Mouse (Mus musculus) CD4-positive, CD25-positive, alpha-beta regulatory T cell, adult 2 months (primary cell): ENCODE measurements around the gene Ptafr.
A peak's percentile ranks its signal among the peaks of the same experiment; 100 is the strongest.
"Not testable (repeated sequence)": the region's sequence is repeated elsewhere in the genome, so short reads cannot be mapped to it uniquely, and the experiment has no call there.

Experiments
- DNase-seq: peaks from one replicate; pipeline ENCODE4 v3.0.0-alpha.2; 2012; ENCODE audit warnings: low read depth, low spot score

The Ptafr gene

DNA sequence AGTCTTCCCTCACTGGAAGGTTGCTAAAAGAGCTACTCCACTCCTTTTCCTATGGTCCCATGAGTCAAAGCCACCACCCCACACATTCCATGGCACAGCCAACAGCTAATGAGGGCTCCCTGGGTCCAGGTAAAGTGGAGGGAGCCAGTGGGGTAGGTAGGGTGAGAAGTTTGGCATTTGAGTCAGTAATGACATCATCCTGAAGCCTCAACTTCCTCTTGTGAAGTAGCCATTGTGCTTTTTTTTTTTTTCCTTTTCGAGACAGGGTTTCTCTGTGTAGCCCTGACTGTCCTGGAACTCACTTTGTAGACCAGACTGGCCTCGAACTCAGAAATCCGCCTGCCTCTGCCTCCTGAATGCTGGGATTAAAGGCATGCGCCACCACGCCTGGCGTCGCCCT is 8.3 kb upstream of the Ptafr start:
- DNase-seq = not testable (repeated sequence)

DNA sequence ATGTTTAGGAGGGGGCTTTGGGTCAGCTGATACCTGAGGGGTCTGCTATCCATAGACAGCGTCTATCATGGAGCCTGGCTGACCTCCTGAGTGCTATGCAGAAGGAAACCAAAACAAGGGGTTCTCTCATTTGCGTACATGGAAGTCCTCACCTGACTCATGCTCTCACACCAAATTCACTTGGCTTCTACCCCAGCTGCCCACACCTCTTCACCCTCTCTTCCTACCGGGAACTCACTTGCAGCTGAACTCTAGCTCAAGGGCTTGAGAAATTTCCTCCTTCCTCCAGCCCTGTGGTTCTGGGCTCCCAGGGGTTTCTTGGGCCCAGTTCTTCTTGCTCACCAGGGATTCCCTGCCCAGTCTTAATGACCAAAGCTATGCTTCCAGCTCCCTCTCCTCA is 606 bp upstream of the Ptafr start:
- no peak for DNase-seq

DNA sequence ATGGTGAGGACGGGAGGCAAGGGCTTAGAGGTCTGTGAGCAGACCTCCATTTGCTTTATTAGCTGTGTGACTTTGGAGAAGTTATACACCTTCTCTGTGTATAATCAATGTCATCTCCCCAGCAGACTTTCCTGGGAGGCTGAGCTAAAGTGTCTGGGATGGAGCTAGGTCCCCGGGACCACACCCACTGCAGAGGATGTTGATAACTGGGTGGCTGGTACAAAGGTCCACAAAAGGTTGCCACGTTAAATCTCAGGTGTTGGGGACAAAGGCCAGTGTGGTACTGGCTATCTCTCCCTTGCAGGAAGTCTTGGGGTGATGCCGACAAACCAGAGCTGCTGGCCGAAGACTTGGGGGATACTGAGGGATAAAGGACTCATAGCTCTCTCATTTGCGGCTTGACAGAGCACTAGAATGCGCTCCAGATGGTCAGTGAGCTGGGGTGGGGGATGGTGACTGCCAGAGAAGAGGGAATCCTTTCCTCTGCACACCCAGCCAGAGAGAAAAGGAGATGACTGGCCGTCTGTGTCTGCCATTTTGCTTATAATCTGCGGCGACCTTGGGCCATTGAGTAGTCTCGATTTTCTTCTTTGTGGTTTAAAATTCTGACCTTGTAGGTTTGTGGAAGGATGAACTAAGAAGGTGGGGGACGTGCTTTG is 1.4 kb downstream of the Ptafr start:
- no peak for DNase-seq

DNA sequence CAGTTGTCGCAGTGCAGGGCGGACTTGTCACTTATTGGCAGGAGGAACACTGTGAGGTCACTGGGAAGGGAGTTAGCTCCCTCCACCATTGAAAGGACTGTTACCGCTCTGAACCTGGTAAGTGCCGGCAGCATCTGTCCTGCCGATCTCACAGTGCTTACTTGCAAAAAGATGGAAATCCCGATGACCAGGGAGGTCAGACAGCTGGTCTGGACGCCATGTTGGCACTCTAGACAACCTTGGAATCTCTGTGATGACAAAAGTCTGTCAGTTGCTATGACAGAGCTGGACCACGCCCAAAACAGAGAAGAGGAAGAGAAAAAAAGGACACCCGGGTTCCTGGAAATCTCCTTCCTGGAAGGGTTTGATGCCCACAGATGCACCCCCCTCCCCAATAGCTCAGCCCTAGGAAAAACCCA is 3.5 kb downstream of the Ptafr start:
- no peak for DNase-seq

DNA sequence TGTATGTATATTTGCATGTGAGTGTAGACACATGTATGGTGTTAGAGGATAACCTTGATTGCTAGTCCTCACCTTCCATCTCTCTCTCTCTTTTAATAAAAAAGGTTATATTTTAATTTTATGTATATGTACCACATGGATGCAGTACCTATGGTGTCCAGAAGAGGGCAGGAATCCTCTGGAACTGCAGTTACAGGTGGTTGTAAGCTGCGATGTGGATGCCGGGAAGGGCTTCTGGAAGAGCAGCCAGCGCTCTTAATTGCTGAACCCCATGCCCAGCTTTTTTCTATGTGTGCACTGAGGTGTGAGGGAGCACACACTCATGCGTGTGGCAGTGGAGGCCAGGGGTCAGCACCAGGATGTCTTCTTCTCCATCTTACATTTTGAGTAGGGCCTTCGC is 5.2 kb downstream of the Ptafr start:
- peak; percentile 45 for DNase-seq

DNA sequence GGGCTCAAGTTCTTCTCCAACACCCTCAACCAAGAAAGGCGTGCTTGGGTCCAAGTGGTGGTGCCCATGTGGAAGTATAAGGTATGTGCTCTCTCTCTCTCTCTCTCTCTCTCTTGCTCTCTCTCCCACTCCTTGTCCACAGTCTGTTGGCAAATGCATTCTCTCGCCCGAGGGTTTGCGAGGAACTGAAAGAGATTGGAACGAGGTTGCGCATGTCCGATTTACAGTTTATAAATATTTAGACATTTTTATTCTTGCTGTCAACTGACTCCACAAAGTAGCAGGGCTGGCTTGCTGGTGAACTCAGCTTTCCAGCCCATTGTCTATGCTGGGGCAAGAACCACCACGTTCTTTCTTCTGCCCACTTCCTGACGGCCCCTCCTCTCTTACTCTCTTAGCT is 7.3 kb downstream of the Ptafr start:
- no peak for DNase-seq

DNA sequence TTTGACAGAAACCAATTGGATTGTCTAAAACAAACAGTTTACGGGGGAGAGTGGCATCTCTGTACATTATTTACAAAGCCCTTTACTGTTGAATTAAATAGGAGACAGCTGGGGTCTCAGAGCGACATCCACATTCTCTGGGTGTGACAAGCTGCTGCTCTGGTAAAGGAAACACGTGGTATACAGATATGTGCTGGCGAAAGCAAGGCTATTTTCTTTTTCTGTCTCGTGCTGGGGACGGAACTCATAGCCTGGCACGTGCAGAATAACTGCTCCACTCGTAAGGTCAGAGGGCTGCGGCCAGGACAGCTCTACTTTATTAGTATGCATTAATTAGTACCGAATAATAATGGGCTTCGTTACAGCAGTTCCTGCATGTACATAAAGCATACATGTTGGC is 9.5 kb downstream of the Ptafr start:
- DNase-seq = peak; percentile 37

DNA sequence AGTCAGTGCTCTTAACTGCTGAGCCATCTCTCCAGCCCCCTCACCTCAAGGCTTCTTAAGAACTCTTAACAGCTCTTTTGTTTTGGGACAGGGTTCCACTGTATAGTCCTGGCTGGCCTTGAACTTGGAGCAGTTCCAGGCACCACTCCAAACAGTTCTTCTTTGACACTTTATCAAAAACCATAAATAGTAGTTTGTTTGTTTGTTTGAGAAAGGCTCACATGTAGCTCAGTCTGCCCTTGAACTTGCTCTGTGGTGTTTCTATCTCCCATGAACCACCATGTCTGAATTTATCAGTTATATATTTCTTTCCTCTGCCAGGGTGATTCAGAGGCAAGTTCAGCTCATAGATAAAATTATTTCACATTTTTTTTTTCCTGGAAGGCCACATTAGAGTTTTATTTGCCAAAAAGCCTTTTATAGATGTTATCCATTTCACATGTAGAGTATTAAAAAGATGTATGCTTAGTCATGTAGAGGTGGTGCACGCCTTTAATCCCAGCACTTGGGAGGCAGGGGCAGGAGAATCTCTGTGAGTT is 11.0 kb downstream of the Ptafr start:
- no peak for DNase-seq

DNA sequence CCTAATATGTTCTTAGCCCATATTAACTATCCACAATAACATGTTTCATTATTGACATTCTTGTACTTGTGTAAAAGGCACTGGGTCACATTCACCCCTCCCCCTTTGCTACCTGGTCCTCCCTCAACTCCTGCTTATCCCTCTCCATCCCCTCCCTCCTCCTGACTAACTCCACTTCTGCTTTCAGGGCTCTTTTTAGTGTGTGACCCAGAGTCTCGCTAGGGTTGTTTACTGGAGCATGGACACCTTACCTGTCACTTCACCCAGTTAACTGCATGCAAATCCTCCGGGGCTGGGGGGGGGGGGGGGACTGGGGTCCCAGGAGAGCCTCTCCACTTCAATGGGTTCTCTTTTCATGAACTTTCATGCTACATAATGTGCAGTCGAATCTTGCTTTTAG is 19.9 kb downstream of the Ptafr start:
- DNase-seq = no peak

DNA sequence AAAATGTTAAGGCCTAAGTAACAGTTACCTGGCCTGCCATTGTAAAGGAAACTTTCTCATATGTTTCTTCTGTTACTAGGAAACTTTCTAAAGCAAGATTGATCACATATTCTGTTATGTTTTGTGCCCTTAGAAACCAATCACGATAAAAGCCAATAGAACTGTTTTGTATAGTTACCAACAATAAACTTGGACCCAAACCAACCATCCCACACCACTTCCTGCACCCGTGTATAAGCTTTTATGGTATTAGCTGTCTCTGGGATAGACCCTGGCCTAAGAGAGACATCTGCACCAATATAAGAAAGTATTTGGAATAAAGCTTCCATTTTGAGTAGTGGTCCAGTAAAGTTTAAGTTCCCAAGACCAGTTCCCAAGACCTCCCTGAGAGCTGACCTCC is 21.1 kb downstream of the Ptafr start:
- DNase-seq = peak; percentile 56

DNA sequence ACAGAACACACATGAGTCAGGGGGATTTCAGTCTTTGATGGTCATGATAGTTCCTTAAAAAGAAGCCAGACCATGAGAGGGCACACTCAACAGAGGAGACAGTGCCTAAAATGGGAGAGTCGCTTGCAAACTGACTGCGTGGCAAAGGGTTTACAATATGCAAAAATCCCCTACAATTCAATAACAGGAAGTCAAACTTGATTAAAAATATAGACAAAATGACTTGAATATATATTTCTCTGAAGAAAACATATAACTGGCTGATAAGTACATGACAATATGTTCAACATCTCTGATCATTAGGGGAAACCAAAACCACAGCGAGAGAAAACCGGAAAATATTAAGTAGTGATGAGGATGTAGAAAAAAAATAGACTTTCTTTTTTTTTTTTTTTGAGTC is 22.4 kb downstream of the Ptafr start:
- peak; percentile 65 for DNase-seq

DNA sequence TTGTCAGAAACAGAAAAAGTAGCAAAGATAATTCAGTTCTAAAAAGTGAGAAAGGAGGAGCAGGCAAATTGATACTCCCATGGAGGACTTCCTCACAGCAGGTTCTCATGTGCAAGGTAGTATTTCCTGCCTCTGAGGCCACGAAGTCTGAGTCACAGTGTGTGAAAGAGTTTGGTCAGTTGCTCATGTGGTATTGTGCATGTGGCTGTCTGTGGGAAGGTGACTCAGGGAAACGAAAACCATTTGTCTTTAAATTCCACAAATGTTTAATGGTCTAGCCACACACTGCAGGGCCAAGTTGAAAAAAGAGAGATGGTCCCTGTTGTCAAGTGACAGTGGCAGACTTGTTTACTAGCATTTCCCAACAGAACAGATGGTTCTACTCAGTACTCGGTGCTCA is 24.6 kb downstream of the Ptafr start:
- DNase-seq = peak; percentile 43

DNA sequence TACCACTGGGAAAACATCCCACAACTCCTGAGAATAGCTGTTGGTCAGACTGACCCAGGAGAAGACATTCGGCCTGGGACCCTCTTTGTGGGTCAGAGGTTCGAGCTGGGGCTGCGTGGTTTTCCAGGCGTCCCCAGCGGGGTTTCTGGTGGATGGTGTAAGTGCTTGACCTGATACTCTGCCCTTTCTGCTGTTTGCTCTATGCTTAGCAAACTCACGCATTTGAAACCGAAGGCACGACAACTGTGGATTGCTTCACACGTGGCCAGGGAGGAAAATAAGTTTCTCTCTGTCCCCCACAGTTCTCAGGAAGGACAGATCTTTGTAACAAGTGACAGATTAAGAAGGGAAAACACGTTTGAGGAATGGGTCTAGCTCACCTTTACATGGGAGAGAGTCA is 26.8 kb downstream of the Ptafr start:
- DNase-seq = no peak

DNA sequence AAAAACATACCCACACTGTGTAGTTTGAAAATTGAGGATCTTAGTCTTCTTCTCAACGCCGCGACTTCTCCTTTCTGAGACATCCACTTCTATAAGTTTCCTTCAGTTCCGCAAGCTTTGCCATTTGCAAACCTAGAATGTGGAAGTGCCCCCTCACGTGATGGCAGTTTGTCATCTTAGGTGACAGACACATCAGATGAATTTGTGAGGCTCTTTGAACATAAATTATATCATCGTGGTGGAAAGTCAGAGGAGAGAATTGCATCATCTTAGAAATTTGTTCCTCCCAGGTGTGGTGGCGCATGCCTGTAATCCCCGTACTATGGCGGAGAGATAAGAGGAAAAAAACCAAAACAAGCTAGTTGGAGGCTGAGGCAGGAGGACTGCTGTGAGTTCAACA is 29.1 kb downstream of the Ptafr start:
- DNase-seq = no peak

DNA sequence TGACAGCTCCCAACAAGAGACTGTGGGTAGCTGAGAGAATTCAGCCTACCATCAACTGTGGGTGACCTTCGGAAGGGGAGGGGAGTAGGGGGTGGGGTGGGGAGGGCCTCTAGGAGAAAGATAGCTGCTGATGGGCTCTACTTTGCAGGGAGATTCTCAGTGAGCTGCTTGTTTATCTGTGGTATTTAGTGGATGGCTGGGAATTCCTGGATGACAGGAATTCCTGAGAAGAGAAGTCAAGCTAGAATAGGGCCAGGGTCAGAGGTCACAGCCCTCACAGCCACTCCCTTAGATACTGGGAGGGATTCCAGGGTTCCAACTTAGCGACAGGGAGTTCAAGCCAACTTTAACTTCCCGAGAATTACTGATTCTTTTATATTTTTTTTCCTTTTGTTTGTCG is 30.3 kb downstream of the Ptafr start:
- DNase-seq = no peak

DNA sequence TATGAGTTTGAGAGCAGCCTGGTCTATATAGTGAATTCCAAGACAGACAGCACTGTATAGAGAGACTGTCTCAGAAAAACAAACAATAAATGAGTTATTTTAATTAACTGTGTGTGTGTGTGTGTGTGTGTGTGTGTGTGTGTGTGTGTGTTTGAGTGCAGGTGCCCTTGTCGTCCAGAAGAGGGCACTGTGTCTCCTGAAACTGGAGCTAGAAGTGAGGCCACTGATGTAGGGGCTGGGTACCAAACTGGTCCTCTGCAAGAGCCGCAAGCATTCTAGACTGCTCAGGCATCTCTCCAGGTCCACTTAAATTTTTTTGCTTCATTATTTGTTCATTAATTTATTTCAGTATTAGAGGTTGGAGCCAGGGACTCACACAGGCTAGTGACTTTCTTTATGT is 35.0 kb downstream of the Ptafr start:
- no peak for DNase-seq

DNA sequence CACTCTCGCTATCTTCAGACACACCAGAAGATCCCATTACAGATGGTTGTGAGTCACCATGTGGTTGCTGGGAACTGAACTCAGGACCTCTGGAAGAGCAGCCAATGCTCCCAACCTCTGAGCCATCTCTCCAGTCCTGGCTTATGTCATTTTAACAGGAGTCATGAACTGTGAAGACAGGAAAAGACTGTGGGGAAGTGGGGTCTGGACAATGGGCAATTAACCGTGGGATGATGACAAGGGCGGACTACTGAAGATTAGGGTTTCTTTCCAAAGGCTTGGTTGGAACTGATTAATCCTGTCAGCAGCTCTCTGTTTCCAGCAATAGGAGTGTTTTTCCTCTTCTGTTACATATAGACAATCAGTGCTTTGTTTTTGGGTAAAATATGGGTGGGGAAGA is 35.9 kb downstream of the Ptafr start:
- no peak for DNase-seq

DNA sequence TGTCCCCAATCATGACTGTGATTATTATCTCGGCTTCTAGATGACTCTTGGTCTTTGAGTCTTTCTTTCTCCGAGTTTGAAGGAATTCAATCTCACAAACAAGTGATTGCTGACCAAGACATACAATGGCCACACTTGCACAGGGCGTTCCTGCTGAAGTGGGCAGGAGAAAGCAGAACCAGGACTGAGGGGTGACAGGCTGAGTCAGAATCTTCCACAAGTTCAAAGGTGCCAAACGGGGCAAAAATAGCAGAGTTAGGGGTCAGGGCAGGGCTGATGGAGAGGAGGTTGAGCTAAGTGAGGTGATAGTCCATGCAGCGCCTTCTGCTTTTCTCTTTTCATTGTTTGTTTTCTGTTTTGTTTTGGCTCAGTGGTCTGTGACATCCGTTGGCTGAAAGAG is 36.6 kb downstream of the Ptafr start:
- no peak for DNase-seq

DNA sequence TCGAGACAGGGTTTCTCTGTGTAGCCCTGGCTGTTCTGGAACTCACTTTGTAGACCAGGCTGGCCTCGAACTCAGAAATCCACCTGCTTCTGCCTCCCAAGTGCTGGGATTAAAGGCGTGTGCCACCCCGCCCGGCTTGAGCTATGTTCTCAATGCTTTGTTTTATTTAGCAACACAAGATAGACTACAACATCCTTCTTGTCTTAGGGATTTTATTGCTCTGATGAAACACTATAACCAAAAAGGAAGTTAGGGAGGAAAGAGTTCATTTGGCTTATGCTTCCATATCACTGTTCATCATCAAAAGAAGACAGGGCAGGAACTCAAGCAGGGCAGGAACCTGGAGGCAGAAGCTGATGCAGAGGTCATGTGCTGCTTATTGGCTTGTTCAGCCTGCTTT is 37.4 kb downstream of the Ptafr start:
- not testable (repeated sequence) for DNase-seq

DNA sequence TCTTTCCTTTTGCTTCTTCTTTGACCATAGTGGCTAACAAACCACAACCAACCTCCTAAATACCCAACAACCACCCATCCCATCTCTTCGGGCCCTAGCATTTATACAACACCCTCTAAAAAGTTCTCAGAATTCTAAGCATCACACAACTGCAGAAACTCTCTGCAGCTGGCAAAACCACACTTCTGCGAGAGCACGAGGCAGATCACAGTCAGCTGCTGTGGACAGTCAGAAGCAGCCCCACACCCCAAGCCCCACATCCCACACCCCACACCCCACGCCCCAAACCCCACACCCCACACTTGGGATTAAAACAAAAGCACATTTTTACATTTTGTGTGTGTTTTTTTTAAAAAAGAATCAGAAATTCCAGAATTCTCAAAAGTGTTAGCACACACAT is 39.6 kb downstream of the Ptafr start:
- no peak for DNase-seq

DNA sequence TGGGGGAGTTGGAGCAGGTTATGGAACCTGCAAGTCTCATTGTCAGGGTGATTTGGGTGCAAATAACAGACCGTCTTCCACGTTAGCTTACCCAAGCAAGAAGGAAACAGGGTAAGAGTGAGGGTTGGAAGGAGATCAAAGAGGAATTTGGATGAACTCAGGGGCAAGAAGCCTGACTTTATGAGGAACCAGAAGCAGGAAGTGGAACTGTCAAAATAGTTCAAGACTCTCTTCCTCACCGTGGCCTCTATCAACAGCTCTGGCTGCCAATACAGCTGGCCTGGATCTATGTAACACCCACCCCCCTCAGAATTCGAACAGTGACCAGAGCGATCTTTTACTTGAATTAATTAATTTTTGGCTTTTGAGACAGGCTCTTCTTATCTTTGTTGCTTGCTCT is 41.9 kb downstream of the Ptafr start:
- DNase-seq = no peak

DNA sequence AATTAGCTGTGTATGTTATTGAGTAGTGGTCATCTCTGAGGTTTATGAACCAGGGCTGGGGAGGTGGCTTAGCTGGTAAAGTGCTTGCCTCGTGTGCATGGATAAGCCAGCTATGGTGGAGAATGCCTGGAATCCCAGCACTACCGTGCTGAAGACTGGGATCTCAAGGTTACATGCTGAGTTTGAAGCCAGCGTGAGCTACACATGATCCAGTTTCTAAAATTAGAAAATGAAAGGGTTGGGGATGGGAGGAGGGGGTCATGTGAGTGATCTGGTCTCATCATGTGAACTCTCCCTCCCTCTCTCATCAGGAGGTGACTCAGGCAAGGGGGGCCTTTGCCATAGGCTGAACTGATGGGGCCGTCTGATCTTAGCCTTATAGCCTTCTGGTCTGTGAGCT is 44.3 kb downstream of the Ptafr start:
- no peak for DNase-seq

DNA sequence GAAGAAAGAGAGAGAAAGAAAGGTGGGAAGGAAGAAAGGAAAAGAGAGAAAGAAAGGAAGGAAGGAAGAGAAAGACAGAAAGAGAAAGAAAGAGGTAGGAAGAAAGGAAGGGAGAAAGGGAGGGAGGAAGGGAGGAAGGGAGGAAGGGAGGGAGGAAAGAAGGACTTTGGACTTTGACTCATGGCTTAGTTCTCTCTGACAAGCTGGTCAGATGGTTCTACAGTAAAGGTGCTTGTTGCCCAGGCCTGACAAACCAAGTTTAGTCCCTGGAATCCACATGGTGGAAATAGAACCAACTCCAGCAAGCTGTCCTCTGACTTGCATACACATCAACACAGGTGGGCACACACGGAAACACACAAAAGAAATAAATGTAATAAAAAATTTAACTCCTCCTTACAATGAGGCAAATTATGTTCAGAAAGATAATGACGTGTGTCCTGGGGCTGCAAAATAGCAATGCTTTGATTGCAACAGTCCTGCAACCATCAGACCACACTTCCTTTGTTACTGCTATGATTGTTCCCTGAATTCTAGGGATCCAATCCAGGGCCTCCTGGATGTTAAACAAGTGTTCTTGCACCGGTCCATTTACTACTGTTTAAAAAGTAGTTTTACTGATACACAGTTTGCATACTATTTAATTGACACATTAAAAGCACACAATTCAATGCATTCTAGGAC is 46.6 kb downstream of the Ptafr start:
- DNase-seq = no peak
